Mouse (Mus musculus) cerebellum, postnatal 25 days (tissue): ENCODE results near the gene Eif4enif1.
"Not testable (repeated sequence)": the region's sequence is repeated elsewhere in the genome, so short reads cannot be mapped to it uniquely, and the experiment has no call there.

ENCODE experiments used
- DNase-seq, 2 experiments: peaks; one replicate each; pipeline ENCODE4 v3.0.0; 2021; ENCODE audit warnings: mixed read lengths in 2 of 2

Eif4enif1 gene

DNA sequence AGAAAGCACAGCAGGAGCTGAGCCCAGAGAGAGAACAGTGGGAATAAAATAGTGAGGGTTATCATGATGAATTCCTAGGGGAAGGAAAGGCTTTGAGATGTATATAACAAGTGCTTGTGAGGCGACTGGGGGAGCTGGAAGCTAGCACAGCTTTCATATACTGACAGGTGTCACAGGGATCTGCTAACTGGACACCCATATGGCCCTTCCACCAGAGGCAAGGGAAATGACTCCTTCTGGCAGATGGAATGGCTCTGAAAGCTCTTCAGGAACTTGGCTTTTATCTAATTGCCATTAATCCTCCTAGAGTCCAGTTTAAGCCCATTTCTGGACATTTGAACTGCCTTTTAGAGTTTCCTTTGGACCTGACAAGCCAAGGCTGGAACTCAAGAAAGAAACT, 20.2 kb upstream of the Eif4enif1 start:
- peak; percentile 21 to 48 for DNase-seq

DNA sequence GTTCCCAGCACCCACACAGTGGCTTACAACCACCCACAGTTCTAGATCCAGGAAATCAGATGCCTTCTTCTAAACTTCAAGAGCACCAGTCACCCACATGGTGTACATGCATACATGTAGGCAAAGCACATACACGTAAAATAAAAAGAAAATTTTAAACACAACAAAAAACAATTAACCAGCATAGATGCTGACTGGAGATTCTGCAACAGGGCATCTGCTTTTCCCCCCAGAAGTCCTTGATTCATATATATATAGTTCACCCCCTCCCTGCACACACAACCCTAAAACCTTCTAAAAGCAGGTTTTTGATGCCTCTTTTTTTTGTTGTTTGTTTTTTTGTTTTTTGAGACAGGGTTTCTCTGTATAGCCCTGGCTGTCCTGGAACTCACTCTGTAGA, 19.5 kb upstream of the Eif4enif1 start:
- not testable (repeated sequence) for DNase-seq

DNA sequence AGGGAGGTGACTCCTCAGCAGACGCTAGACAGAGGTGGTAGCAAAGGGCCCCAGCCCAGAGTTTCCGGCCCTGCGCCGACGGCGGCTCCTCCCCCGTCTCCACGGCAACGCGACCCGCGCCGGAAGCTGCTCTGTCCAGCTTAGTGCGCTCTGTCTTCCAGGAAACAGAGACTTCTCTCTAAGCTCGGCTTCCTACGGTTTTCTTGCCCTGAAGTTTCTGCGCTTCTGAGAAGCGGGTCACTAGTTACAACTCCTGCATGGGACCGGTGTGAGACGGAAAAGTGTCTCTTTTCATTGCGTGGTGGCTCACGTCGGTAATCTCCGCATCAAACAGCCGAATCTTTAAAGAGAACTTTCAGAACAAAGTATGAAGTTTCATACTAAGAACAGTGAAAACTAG, 8.8 kb upstream of the Eif4enif1 start, which contains the start of gene Sfi1:
Sfi1 (minus strand) TSS at position 101 of the 400 bp plus-strand sequence.
- DNase-seq: no peak

DNA sequence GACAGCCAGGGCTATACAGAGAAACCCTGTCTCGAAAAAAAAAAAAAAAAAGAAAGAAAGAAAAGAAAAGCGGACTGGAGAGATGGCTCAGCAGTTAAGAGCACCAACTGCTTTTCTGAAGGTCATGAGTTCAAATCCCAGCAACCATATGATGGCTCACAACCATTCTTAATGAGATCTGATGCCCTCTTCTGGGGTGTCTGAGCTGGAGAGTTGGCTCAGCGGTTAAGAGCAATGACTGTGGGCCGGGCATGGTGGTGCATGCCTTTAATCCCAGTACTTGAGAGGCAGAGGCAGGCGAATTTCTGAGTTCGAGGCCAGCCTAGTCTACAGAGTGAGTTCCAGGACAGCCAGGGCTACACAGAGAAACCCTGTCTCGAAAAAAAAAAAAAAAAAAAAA, 1.6 kb upstream of the Eif4enif1 start:
- not testable (repeated sequence) for DNase-seq

DNA sequence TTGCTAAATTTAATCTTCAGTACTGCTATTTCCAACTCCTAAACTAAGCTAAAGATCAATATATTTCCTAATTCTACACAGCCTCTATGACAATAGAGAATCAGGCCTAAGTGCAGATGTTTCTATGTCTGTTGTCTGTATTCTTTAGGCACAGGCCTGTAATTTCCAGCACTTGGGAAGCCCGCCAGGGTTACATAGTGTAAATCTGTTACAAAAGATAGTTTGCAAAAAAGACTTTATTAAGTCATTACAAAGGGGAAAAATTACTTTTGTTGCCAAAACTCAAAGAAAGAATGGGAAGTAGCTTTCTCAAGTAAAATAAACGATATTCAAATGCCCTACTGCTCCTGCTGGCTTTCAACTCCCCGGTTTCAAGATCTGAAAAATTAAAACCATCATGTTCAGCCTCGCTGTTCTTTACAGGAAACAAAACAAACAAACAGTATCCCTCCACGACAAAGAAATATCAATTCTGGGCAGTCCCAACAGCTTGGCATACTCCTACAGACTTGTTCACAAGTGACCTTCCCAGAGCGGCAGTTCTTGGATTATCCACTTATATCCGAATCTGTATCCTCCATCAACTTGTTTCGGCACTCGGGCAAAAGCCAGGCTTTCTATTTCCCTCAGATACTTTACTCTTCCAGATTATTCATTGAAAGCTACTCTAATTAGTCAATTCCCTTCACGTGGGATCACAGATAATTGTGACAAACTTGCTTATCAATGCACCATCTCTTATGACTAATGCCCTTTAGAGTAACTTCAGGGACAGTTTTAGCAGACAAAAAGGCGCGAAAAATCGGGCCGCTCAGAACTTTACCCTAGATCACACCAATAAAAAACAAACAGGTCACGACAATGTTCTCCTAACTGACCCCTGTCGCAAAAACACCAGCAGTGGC, 614 bp upstream of the Eif4enif1 start:
- peak in 1 of 2 experiments; percentile 29 for DNase-seq

DNA sequence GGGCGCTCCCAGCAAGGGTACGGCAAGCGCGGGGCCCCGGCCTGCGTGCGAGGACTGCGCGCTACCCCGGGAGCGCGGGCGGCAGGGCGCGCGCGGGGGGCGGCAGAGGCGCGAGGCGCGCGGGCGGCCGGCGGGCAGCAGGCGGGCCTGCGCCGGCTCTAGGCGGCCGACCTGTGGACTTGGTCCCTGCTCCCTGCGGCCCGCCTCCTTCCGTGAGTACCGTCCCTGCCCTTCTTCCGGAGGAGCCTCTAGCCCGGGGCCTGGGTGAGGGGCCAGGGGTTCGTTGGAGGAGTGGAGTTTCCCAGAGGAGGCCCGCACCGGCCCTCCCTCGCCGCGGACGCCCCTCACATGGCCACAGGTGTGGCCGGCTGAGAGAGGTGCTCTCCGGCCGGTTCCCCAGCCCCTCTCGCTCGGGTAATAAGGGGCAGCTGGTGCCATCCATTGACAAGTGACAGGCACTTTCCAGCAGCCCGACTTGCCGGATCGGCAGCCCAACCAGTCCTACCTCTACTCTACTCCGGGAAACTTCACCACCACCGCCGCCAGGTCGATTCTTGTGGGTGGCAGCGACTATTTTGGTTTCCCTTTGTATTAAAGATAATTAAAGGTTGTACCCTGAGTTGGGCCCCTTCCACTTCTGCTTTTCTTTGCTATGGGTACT, 719 bp downstream of the Eif4enif1 start:
- peak in 1 of 2 experiments; percentile 74 for DNase-seq

DNA sequence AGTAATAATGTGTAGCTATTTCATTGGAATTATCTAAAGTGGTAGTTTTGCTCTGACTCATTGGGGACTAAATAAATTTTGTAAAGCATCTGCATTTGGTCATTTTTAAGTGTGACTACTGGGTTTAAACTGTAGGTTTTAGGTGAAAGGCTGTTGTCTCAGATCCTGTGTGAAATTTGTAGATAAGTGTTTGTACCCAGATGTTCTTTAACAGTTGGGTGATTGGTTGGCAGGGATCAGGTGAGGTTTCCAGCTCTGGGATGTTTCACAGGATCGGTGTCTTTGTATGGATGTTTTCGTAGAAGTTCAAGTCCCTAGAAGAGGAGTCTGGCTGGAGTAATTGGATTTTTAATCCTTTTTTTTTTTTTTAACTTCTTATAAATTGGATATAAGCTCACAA, 1.6 kb downstream of the Eif4enif1 start:
- DNase-seq: no peak

DNA sequence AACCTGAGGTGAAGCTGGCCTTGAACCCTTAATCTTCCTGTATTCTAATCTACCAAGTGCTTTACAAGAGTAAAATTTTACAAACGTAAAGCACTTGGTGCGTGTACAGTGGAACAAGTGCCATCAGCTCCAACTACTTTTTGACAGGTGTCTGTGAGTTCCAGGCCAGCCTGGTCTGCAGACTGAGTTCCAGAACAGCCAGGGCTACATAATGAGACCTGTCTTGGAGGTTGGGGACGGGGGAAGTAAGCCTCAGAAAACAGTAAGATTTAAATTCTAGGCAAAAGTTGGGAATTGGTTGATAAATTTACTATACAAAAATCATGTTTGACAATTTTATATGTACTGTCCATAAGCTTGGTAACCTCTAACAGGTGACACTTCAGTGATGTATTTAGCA, 3.0 kb downstream of the Eif4enif1 start:
- DNase-seq: no peak

DNA sequence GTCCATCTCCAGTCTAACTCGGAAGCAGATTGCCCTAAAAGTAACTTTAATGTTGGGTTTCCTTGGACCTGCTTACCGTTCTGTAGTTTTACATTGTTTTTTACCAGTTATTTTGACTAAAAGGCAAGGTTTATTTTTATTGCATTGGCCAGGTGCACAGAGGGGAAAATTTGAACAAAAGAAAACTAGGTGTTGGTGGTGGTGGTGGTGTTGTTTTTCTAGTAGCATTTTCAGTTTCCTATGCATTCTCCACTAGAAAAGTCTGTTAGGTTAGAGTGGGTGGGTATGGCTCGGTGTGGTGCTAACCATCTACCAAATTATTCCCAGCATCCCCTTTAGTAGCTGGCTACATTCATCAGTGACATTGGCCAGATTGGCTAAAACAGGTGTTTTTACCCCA, 4.6 kb downstream of the Eif4enif1 start:
- DNase-seq: no peak

DNA sequence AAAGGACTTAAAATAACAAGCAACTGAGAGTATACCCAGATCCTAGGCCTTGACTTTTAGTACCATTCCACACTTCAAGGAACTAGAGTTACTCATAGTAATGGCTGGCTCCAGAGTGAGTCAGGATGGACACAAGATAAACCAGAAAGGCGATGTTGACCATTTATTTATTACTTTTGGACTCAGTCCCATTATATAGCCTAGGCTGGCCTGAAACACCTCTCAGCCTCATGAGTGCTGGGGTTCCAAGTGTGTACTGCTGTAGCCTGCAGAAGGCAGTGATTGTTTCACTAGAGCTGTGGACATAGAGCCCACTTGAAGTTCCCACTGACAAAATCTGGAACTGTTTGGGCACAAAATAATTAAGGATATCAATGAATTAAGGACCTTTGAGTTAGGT, 10.3 kb downstream of the Eif4enif1 start:
- DNase-seq: no peak

DNA sequence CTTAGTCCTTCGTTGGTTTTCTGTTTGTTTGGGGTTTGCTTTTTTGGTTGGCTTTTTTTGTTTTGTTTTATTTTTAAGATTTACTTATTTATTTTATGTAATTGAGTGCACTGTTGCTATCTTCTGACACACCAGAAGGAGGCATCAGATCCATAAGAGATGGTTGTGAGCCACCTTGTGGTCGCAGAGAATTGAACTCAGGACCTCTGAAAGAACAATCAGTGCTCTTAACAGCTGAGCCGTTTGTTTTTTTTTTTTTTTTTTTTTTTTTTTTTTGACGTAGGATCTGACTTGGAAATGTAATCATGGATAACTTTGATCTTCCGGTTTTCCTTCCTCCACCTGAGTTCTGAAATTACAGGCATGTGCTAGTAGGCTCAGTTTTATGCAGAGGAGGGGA, 20.9 kb downstream of the Eif4enif1 start:
- DNase-seq: no peak

DNA sequence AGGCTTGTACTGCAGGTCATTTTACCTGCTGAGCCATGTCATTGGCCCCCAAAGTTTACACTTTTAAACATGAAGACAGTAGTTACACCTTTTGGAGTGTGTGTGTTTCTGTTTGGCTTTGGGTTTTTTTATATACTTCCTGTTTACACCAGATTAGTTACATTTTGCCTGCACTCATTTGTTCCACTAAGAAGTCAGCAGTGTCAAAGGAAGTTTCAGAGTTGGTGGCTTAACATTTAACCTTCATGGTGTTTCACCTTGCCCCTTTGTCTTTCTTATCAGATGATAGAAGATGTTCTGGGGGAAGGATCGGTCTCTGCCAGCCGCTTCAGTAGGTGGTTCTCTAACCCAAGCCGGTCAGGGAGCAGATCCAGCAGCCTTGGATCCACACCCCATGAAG, 24.9 kb downstream of the Eif4enif1 start:
- no peak for DNase-seq

DNA sequence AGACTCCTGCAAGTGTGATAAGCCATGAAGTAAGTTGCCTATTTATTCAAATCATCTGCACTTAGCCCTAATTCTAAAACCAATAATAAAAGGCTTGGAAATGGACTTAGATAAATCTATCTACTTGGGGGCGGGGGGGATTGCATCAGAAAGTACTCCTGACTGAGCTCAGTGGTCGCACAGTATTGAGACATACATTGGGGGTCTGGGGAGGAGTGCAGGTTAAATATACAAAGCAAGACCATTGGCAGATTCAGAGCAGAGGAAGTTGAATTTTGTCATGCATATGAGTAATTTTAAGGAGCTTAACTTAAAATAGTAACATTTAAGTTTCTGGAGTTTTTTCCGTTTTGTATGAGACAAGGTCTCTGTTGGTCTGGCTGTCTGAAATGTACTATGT, 30.1 kb downstream of the Eif4enif1 start:
- no peak for DNase-seq

DNA sequence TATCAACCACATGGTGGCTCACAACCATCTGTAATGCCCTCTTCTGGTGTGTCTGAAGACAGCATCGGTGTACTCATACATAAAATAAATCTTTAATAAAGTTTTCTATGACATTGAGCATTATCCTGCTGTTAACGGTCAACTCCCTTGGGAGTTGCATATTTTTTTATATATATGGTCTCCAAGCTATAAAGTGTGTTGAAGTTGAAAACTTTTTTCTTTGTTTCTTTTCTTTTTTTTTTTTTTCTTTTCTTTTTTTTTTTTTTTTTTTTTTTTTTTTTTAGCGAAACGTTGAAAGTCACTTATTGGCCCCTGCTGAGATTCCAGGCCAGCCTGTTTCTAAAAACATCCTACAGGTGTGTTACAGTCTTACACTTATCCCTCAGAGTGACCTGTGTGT, 31.5 kb downstream of the Eif4enif1 start:
- DNase-seq: no peak

DNA sequence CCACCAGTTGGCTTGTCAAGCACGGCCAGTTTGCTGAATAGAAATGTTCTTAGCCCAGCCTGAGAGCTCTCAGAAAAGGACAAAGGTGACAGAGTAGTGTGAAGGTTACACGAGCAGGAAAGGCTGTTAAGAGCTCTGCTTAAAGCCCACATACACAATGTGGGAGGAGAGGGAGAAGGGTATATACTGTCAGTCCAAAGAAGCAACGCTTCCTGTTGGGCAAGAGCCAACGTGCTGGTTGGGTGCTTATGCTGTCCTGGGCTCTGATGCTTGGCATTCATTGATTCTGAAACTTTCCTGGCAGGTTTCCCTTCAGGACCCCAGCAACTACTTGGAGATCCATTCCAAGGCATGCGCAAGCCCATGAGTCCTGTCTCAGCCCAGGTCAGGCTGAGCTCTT, 33.1 kb downstream of the Eif4enif1 start:
- no peak for DNase-seq

DNA sequence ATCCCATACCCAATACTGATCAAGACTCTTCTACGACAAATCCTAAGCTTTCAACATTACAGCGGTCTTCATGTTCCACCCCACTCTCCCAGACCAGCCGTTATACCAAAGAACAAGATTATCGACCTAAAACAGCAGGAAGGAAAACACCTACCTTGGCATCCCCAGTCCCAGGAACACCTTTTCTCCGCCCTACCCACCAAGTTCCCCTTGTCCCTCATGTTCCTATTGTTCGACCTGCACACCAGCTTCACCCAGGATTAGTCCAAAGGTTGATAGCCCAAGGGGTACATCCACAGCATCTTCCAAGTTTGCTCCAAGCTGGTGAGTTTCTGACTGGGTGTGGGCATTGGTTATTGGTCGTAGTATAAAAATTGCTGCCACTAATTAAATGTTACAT, 40.2 kb downstream of the Eif4enif1 start:
- no peak for DNase-seq

DNA sequence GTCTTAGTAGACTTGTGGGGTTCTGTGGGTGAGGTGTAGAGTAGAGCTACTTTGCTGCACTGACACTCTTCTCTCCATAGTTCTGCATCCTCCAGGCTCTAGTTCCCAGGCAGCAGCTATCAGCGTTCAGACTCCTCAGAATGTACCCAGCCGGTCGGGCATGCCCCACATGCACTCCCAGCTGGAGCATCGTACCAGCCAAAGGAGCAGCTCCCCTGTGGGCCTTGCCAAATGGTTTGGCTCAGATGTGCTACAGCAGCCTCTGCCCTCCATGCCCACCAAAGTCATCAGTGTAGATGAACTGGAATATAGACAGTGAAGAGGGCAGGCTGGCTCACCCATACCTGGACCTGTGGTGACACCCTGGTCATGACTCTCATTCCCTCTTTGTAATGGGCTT, 41.6 kb downstream of the Eif4enif1 start:
- DNase-seq: peak; percentile 38 to 53

DNA sequence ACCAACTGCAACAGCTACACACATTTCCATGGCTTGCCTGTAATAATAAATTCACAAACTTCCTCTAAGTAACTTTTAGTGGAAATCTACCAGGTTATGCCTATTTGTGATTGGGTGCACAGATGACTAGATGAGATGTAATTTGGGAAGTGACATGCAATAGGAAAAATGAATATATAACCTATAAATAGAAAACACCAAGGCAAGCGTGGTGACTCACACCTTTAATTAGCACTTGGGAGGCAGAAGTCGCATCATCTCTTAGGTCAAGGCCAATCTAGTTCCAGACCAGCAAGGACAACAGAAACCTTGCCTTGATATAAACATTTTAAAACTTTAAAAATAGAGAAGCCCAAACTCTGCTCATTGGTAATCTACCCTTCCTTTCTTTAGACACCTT, 45.2 kb downstream of the Eif4enif1 start:
- no peak for DNase-seq

DNA sequence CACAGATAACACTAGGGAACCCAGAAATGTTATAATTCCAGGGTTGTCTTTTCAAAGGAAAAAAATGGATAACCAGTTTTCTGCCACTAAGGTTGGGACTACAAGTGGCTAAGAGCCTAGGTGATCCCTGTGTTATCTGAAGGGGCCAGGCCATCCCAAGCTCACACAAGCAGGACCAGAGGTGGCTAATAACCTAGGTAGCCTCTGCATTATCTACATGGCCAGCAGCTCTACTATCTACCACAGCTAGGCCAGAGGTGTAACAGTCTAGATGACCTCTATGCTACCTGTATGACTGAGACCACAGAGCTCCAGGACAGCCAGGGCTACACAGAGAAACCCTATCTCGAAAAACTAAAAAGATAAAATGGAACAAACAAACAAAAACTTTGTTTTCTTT, 57.3 kb downstream of the Eif4enif1 start:
- no peak for DNase-seq

DNA sequence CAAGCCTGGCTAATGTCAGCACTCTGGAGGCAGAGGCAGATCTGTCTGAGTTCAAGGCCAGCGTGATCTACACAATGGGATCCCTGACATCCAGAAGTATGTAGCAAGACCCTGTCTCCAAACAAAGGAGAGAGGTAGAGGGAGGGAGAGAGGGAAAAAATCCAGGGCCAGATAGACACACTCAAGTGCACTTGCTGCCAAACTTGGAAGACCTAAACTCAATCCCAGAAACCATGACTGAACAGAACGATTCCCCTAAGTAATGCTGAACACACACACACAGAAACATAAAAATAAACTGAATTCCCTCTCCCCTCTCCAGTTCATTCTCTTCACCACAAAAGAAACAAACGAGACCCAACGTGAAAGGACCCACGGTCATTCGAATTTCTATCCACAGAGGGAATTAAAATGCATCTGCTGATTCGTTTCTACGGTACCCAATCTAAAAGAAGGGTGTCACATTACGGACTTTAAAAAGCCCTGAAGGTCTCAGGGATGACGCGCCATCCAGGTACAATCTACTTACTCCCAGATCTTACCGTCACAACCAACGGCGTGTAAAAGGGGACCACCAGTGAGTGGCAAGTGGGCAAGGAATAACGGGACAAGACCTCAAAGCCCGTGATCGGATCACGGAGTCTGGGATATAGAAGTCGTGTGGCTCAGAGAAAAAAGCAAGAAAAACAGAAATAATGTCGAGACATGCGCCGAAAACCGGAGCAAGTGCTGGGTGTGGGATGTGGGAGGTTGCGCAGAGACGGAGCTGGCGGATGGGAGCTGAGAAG, 63.3 kb downstream of the Eif4enif1 start:
- DNase-seq: no peak

DNA sequence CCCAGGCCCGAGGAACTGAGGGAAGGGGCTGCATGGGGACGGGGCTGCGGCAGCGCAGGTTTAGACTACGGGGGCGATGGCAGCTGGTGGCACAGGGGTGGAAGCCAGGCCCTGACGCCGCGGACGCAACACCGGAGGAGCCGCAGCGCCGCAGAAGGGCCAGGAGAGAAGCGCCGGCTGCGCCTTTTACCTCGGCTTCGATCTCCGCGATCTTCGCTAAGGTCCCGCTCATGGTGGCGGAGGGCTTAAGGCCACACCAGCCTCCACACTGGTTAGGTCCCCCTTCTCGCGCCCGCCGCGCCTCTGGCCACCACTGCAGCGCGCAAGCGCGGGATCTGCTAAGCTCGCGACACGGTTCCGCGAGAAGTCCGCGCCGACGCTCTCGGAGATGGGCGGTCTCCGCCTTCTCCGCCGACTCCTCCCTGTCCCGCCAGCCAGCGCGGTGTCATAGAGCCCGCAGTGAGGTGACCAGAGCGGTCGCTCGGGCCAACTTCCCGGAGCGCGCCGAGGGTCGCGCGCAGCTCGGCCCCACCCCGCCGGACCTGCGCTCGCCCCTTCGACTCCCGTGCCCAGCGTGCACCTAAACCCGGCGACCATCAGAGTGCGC, 64.0 kb downstream of the Eif4enif1 start, which contains the start of gene Drg1:
Drg1 (minus strand) TSS at position 337 of the 607 bp plus-strand sequence.
- DNase-seq: peak; percentile 93 to 96

DNA sequence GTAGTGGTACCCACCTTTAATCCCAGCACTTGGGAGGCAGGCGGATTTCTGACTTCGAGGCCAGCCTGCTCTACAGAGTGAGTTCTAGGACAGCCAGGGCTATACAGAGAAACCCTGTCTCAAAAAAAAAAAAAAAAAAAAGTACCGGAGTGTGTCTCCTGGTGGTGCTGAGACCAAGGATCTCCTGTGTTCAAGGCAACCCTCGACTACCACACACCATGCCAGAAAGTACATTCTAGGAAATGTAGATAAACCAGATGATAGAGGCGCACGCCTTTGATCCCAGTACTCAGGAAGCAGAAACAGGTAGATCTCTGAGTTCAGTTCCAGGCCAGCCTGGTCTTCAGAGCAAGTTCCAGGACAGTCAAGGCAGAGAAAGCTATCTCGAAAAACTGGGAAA, 64.9 kb downstream of the Eif4enif1 start:
- DNase-seq: no peak

DNA sequence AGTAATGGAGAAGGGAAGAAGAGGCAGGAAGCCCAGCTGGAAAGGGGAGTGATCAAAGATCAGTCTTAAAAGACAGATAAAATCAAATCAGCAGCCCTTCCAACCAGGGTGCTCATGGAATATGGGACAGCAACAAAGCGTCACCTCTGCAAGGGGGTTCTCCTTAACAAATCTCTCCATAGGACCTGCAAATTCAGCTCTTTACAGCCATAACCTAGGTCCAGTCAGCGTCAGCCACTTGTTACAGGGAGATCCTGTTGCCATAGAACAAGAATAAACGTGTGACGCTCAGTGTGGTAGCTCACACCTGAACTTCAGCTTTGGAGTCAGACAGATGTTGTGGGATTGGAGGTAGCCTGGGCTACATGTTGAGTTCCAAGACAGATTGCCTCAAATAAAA, 67.0 kb downstream of the Eif4enif1 start:
- DNase-seq: no peak
